Mouse (Mus musculus) forebrain, postnatal 0 days (tissue): ENCODE data around the gene Krtap9-5. TPM values are rescaled to one million over a fixed set of nuclear protein-coding genes. Genes with fewer than 3 reads are reported as not detected.

Experiments used
- ATAC-seq: fragments of 200-750 bp; cut with Nextera tagmentation; 2 replicates; pipeline ENCODE4 v1.8.0; 2017; ENCODE audit warnings: mild to moderate bottlenecking, moderate library complexity
- DNase-seq: peaks from one replicate; pipeline ENCODE4 v3.0.0-alpha.2; 2015
- H3K27ac ChIP-seq: fragments of 300-500 bp; sonication (generic); 2 replicates; pipeline ENCODE4 v1.5.1; 2014; ENCODE audit warnings: low read depth, mild to moderate bottlenecking, antibody characterized with exemption, low read length, moderate library complexity, mixed read lengths
- H3K27me3 ChIP-seq: fragments of 300-500 bp; sonication (generic); 2 replicates; pipeline ENCODE4 v1.6.1; 2014; ENCODE audit warnings: mild to moderate bottlenecking, low read length, mixed read lengths; ENCODE audit not compliant: insufficient read depth
- H3K36me3 ChIP-seq: fragments of 300-500 bp; sonication (generic); 2 replicates; pipeline ENCODE4 v1.6.1; 2014; ENCODE audit warnings: mild to moderate bottlenecking, moderate library complexity; ENCODE audit not compliant: insufficient read depth
- H3K4me1 ChIP-seq: fragments of 300-500 bp; sonication (generic); 2 replicates; pipeline ENCODE4 v1.6.1; 2014; ENCODE audit warnings: antibody characterized with exemption; ENCODE audit not compliant: insufficient read depth
- H3K4me2 ChIP-seq: fragments of 300-500 bp; sonication (generic); 2 replicates; pipeline ENCODE4 v1.6.1; 2014; ENCODE audit warnings: low read depth, mild to moderate bottlenecking, moderate library complexity
- H3K4me3 ChIP-seq: fragments of 300-500 bp; sonication (generic); 2 replicates; pipeline ENCODE4 v1.5.1; 2014; ENCODE audit warnings: low read depth, low read length, mixed read lengths
- H3K9ac ChIP-seq: fragments of 300-500 bp; sonication (generic); 2 replicates; pipeline ENCODE4 v1.6.1; 2014; ENCODE audit warnings: mild to moderate bottlenecking
- H3K9me3 ChIP-seq: fragments of 300-500 bp; sonication (generic); 2 replicates; pipeline ENCODE4 v1.6.1; 2016; ENCODE audit warnings: low read length
- CTCF ChIP-seq: sonication (generic); IDR thresholded peaks from 2 replicates; pipeline ENCODE4 v1.5.1; 2016; ENCODE audit warnings: antibody characterized with exemption, control low read depth, low read depth
- whole genome bisulfite sequencing: fragments of 180-500 bp; shearing (Covaris S2); extraction: QIAGEN DNeasy Blood & Tissue Kit; methylation state at CpG from one replicate; pipeline ENCODE4 v1.1.7; 2014; 5-methylcytosine and 5-hydroxymethylcytosine counted together
- polyA plus RNA-seq: library from polyadenylated mRNA; unstranded; fragments of >200 nt; fragmentation: Nextera tagmentation; extraction: Ambion mirVana; gene quantifications from 2 replicates; pipeline ENCODE4 v1.2.1, GENCODE M21; 2015
- total RNA-seq: library from RNA; depleted of rRNA; stranded (reverse); fragments of >200 nt; gene quantifications from 2 replicates; pipeline ENCODE4 v1.2.3, GENCODE M21; 2014; rRNA removed

The Krtap9-5 gene
- total and polyA plus RNA-seq, 2 experiments from 2014 or later = not detected

DNA sequence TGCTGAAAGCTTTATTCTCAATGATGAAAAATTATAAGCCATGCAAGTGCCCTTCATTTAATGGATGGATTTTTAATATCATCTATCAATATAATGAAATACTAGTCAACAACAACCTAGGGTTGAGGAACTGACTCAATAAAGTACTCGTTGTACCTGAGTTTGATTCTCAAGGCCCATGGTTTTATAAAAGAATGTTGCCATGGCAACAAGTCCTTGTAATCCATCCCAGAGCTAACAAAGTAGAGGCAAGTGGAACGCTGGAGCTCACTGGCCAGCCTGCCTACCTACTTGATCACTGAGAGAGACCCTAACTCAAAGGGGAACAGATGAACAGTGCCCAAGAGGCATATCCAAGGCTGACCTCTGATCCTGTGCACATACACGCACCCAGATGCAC lies 42.3 kb downstream of the Krtap9-5 start:
- Histone ChIP-seq H3K4me3 (no peak overlapping the region), H3K4me2 (no peak overlapping the region), H3K9me3 (no peaks in the 10 kb centered on the region), H3K27ac (no peak overlapping the region), H3K4me1 (no peaks in the 10 kb centered on the region), H3K9ac (no peak overlapping the region), H3K27me3 (peaks cover 8% of the 10 kb centered on the region; the same call in 1 of the 2 replicates), H3K36me3 (no peaks in the 10 kb centered on the region)
- ATAC-seq = no peak
- peak; percentile 50 for DNase-seq
- TF ChIP-seq CTCF = no peak
- 61% methylated on average over 3 of the region's 3 CpGs for WGBS

DNA sequence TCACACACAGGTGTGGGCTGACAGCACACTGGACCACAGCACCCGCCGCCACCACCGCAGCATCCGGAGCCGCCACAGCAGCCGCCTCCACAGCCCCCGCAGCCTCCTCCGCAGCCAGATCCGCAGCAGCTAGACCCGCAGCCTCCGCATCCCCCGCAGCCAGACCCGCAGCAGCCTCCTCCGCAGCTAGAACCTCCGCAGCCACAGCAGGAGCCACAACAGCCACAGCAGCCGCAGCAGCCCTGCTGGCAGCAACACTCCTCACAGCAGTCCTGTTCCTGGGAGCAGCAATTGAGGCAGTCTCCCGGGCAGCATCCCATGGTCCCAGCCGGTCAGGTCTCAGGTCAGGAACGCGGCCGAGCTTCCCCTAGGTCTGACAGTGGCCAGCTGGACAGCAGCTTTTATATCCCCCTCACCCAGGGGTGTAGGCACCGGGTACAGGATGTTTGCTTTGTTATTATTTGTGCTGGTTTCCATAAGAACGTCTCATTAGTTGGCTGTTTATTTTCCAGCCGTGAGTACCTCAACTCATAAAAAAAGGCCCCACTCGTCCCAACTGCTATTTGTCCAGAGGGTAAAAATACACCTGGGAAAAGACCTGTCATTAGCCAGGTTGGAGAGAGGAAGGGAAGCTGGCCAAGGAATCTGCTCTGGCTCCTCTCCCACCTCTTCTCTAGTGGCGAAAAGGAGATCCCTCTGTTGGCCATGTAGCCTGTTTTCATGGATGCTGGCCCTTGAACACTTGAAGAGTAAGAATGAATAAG lies 45.5 kb downstream of the Krtap9-5 start, which contains the start of gene Krtap17-1:
TSS of gene Krtap17-1 (minus strand) at position 375 of the 764 bp plus-strand sequence.
- Histone ChIP-seq H3K36me3 (no peaks in the 10 kb centered on the region), H3K4me1 (no peaks in the 10 kb centered on the region), H3K27ac (no peak within 1 kb of the TSS), H3K4me2 (peak within 1 kb of the TSS; percentile 27), H3K9me3 (no peaks in the 10 kb centered on the region), H3K4me3 (0 out of 2 replicates have a peak within 1 kb of the TSS, but pooled peaks have one; percentile 3), H3K27me3 (peaks cover 8% of the 10 kb centered on the region; the same call in 1 of the 2 replicates), H3K9ac (no peak within 1 kb of the TSS)
- DNase-seq (no peak), ATAC-seq (no peak)
- no peak for TF ChIP-seq CTCF
- 26% methylated on average over 26 of the region's 26 CpGs for WGBS

DNA sequence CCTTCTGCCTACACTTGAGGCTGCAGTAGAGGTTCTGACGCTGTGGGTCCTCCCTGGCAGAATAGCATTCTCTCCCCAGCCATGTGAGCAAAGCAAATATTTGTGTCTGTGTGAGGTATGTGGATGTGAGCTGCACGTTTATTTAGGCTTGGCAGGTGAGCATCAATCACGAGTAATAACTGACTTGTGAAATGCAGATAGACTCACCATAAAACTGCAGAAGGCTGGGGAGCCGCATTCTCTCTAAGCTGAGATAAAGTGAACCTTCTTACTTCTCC lies 46.0 kb downstream of the Krtap9-5 start:
- no peak for TF ChIP-seq CTCF
- DNase-seq (no peak), ATAC-seq (no peak)
- Histone ChIP-seq H3K9ac (no peak overlapping the region), H3K4me1 (no peaks in the 10 kb centered on the region), H3K4me2 (no peak overlapping the region), H3K27ac (no peak overlapping the region), H3K9me3 (no peaks in the 10 kb centered on the region), H3K27me3 (peaks cover 8% of the 10 kb centered on the region; the same call in 1 of the 2 replicates), H3K4me3 (no peak overlapping the region), H3K36me3 (no peaks in the 10 kb centered on the region)
- WGBS = 65% methylated on average over 4 of the region's 4 CpGs

DNA sequence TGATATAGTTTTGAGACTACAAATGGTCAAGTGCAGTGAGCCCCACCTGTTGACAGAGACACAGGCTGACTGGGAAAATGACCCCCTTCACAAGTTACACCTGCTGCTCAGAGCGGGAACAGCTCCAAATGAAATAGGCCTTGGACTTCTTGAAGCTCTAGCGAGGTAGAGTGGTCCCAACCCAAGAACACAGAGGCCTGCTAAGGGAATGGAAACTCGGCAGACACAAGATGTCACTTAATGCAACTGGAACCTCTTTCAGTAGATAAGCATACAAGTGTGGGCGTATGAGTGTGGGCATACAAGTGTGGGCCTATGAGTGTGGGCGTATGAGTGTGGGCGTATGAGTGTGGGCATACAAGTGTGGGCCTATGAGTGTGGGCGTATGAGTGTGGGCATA lies 50.8 kb downstream of the Krtap9-5 start:
- no peak overlapping the region for H3K27ac ChIP-seq
- no peaks in the 10 kb centered on the region for H3K9me3 ChIP-seq
- no peak for TF ChIP-seq CTCF
- no peaks in the 10 kb centered on the region for H3K4me1 ChIP-seq
- H3K4me3 ChIP-seq = no peak overlapping the region
- no peak overlapping the region for H3K4me2 ChIP-seq
- no peak for ATAC-seq
- no peak overlapping the region for H3K9ac ChIP-seq
- no peaks in the 10 kb centered on the region for H3K36me3 ChIP-seq
- no peak for DNase-seq
- H3K27me3 ChIP-seq = peaks cover 7% of the 10 kb centered on the region; the same call in 1 of the 2 replicates
- 93% methylated on average over 7 of the region's 7 CpGs for WGBS

Other genes with a start within 250 kb of the Krtap9-5 start
Only the 30 nearest of the 32 such genes appear.
- gene Gm11595, start 175.6 kb upstream of the Krtap9-5 start, total RNA-seq = not detected in 2 replicates
- gene Gm11595, start 175.6 kb upstream of the Krtap9-5 start, polyA plus RNA-seq = not detected in 2 replicates
- not detected in 2 replicates for gene Krtap4-8, start 167.8 kb upstream of the Krtap9-5 start, total RNA-seq
- gene Krtap4-8, start 167.8 kb upstream of the Krtap9-5 start, polyA plus RNA-seq = not detected in 2 replicates
- gene Krtap4-9, start 163.3 kb upstream of the Krtap9-5 start, total RNA-seq = not detected in 2 replicates
- not detected in 2 replicates for gene Krtap4-9, start 163.3 kb upstream of the Krtap9-5 start, polyA plus RNA-seq
- not detected in 2 replicates for gene Gm11596, start 155.0 kb upstream of the Krtap9-5 start, total RNA-seq
- not detected in 2 replicates for gene Gm11596, start 155.0 kb upstream of the Krtap9-5 start, polyA plus RNA-seq
- gene Gm11569, start 149.5 kb upstream of the Krtap9-5 start, total RNA-seq = not detected in 2 replicates
- gene Gm11569, start 149.5 kb upstream of the Krtap9-5 start, polyA plus RNA-seq = not detected in 2 replicates
- not detected in 2 replicates for gene Gm11554, start 144.0 kb upstream of the Krtap9-5 start, total RNA-seq
- gene Gm11554, start 144.0 kb upstream of the Krtap9-5 start, polyA plus RNA-seq = not detected in 2 replicates
- gene Krtap4-13, start 138.6 kb upstream of the Krtap9-5 start, total RNA-seq = 0.33 TPM in 1 of 2 replicates, not detected in the other
- not detected in 2 replicates for gene Krtap4-13, start 138.6 kb upstream of the Krtap9-5 start, polyA plus RNA-seq
- gene Gm11564, start 132.8 kb upstream of the Krtap9-5 start, total RNA-seq = not detected in 2 replicates
- not detected in 2 replicates for gene Gm11564, start 132.8 kb upstream of the Krtap9-5 start, polyA plus RNA-seq
- gene 2300003K06Rik, start 110.4 kb upstream of the Krtap9-5 start, total RNA-seq = not detected in 2 replicates
- gene 2300003K06Rik, start 110.4 kb upstream of the Krtap9-5 start, polyA plus RNA-seq = not detected in 2 replicates
- gene Krtap4-16, start 96.9 kb upstream of the Krtap9-5 start, total RNA-seq = not detected in 2 replicates
- gene Krtap4-16, start 96.9 kb upstream of the Krtap9-5 start, polyA plus RNA-seq = not detected in 2 replicates
- gene Gm11568, start 90.6 kb upstream of the Krtap9-5 start, total RNA-seq = not detected in 2 replicates
- not detected in 2 replicates for gene Gm11568, start 90.6 kb upstream of the Krtap9-5 start, polyA plus RNA-seq
- not detected in 2 replicates for gene Gm11559, start 84.0 kb upstream of the Krtap9-5 start, total RNA-seq
- not detected in 2 replicates for gene Gm11559, start 84.0 kb upstream of the Krtap9-5 start, polyA plus RNA-seq
- not detected in 2 replicates for gene Krtap9-1, start 75.1 kb upstream of the Krtap9-5 start, total RNA-seq
- not detected in 2 replicates for gene Krtap9-1, start 75.1 kb upstream of the Krtap9-5 start, polyA plus RNA-seq
- gene Gm11567, start 69.3 kb upstream of the Krtap9-5 start, total RNA-seq = not detected in 2 replicates
- gene Gm11567, start 69.3 kb upstream of the Krtap9-5 start, polyA plus RNA-seq = not detected in 2 replicates
- not detected in 2 replicates for gene Krtap31-1, start 40.6 kb upstream of the Krtap9-5 start, total RNA-seq
- gene Krtap31-1, start 40.6 kb upstream of the Krtap9-5 start, polyA plus RNA-seq = not detected in 2 replicates
- gene Gm11565, start 33.7 kb upstream of the Krtap9-5 start, total RNA-seq = not detected in 2 replicates
- gene Gm11565, start 33.7 kb upstream of the Krtap9-5 start, polyA plus RNA-seq = not detected in 2 replicates
- gene Krtap31-2, start 12.2 kb upstream of the Krtap9-5 start, total RNA-seq = not detected in 2 replicates
- not detected in 2 replicates for gene Krtap31-2, start 12.2 kb upstream of the Krtap9-5 start, polyA plus RNA-seq
- gene Krtap29-1, start 30.6 kb downstream of the Krtap9-5 start, total RNA-seq = not detected in 2 replicates
- not detected in 2 replicates for gene Krtap29-1, start 30.6 kb downstream of the Krtap9-5 start, polyA plus RNA-seq
- gene Krtap16-1, start 38.1 kb downstream of the Krtap9-5 start, total RNA-seq = not detected in 2 replicates
- not detected in 2 replicates for gene Krtap16-1, start 38.1 kb downstream of the Krtap9-5 start, polyA plus RNA-seq
- not detected in 2 replicates for gene Krtap17-1, start 45.5 kb downstream of the Krtap9-5 start, total RNA-seq
- 0.26 and 0.98 TPM in 2 replicates for gene Krtap17-1, start 45.5 kb downstream of the Krtap9-5 start, polyA plus RNA-seq
- 0.15 TPM in 1 of 2 replicates, not detected in the other for gene Krt33a, start 67.7 kb downstream of the Krtap9-5 start, total RNA-seq
- not detected in 2 replicates for gene Krt33a, start 67.7 kb downstream of the Krtap9-5 start, polyA plus RNA-seq
- not detected in 2 replicates for gene Krt33b, start 81.4 kb downstream of the Krtap9-5 start, total RNA-seq
- not detected in 2 replicates for gene Krt33b, start 81.4 kb downstream of the Krtap9-5 start, polyA plus RNA-seq
- not detected in 2 replicates for gene Krt34, start 93.1 kb downstream of the Krtap9-5 start, total RNA-seq
- gene Krt34, start 93.1 kb downstream of the Krtap9-5 start, polyA plus RNA-seq = 0.10 TPM in 1 of 2 replicates, not detected in the other
- not detected in 2 replicates for gene Krt31, start 102.1 kb downstream of the Krtap9-5 start, total RNA-seq
- not detected in 2 replicates for gene Krt31, start 102.1 kb downstream of the Krtap9-5 start, polyA plus RNA-seq
- not detected in 2 replicates for gene Krt32, start 139.8 kb downstream of the Krtap9-5 start, total RNA-seq
- gene Krt32, start 139.8 kb downstream of the Krtap9-5 start, polyA plus RNA-seq = not detected in 2 replicates
- not detected in 2 replicates for gene Krt35, start 147.8 kb downstream of the Krtap9-5 start, total RNA-seq
- not detected in 2 replicates for gene Krt35, start 147.8 kb downstream of the Krtap9-5 start, polyA plus RNA-seq
- gene Krt36, start 157.2 kb downstream of the Krtap9-5 start, total RNA-seq = not detected in 2 replicates
- not detected in 2 replicates for gene Krt36, start 157.2 kb downstream of the Krtap9-5 start, polyA plus RNA-seq
- not detected in 2 replicates for gene Krt13, start 173.1 kb downstream of the Krtap9-5 start, total RNA-seq
- 0.31 TPM in 1 of 2 replicates, not detected in the other for gene Krt13, start 173.1 kb downstream of the Krtap9-5 start, polyA plus RNA-seq
- not detected in 2 replicates for gene Krt15, start 187.5 kb downstream of the Krtap9-5 start, total RNA-seq
- gene Krt15, start 187.5 kb downstream of the Krtap9-5 start, polyA plus RNA-seq = 0.17 and 0.47 TPM in 2 replicates
- gene Krt19, start 200.2 kb downstream of the Krtap9-5 start, total RNA-seq = 5.8 and 6.5 TPM in 2 replicates
- gene Krt19, start 200.2 kb downstream of the Krtap9-5 start, polyA plus RNA-seq = 3.8 and 7.0 TPM in 2 replicates